Mouse (Mus musculus) heart, adult 2 months (tissue): Measurements from ENCODE around the gene Rnf135.
"Not testable (repeated sequence)": the region's sequence is repeated elsewhere in the genome, so short reads cannot be mapped to it uniquely, and the experiment has no call there.

Experiments used
- CTCF ChIP-seq: fragments of 200-600 bp; IDR thresholded peaks from 2 replicates; pipeline ENCODE4 v1.8.1; 2022; ENCODE audit warnings: antibody characterized with exemption, mild to moderate bottlenecking, moderate library complexity
- EP300 ChIP-seq: fragments of 200-500 bp; IDR thresholded peaks from 2 replicates; pipeline ENCODE4 v1.6.1; 2011; ENCODE audit warnings: low read depth, low read length, control low read depth; ENCODE audit not compliant: insufficient read depth
- POLR2A ChIP-seq: fragments of 200-500 bp; IDR thresholded peaks from 2 replicates; pipeline ENCODE4 v1.6.1; 2011; ENCODE audit warnings: mild to moderate bottlenecking, low read depth, low read length, control low read depth; ENCODE audit not compliant: insufficient read depth

DNA sequence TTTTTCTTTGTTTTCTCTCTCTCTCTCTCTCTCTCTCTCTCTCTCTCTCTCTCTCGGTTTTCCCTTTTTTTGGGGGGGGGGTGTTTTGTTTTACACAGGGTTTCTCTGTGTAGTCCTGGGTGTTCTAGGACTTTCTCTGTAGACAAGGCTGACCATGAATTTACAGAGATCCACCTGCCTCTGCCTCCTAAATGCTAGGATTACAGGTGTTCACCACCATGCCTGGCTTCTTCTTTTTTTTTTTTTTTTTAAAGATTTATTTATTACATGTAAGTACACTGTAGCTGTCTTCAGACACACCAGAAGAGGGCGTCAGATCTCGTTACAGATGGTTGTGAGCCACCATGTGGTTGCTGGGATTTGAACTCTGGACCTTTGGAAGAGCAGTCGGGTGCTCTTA is 34.7 kb upstream of the Rnf135 start:
- not testable (repeated sequence) for TF ChIP-seq CTCF, POLR2A, EP300
